Mouse (Mus musculus) brain, embryonic 18.5 days (tissue): ENCODE data around the gene Ccr4.

ENCODE experiments used
- DNase-seq: peaks from one replicate; pipeline ENCODE4 v3.0.0-alpha.2; 2012; ENCODE audit warnings: low read depth, low spot score

The Ccr4 gene

GRCm38 (mm10) chr9:114468701-114469100 lies 36.0 kb downstream of the Ccr4 start:
- no peak for DNase-seq

DNA sequence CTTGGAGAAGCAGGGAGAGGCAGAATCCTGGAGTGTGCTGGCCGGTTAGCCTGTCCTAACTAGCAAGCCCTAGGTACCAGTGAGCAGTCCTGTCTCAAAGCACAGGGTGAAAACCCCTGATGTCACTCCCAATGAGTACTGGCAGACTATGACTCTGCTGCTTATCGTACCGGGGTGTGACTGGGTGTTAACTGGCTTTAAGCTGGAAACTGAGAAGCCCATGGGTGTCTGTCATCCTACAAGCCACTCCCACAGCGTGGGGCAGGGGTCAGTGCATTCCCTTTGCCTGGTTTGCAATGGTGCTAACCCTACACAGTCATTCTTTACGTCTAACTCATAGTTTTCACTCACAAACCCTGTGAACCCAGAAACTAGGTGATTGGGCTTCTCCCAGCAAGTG lies 36.5 kb downstream of the Ccr4 start:
- no peak for DNase-seq

DNA sequence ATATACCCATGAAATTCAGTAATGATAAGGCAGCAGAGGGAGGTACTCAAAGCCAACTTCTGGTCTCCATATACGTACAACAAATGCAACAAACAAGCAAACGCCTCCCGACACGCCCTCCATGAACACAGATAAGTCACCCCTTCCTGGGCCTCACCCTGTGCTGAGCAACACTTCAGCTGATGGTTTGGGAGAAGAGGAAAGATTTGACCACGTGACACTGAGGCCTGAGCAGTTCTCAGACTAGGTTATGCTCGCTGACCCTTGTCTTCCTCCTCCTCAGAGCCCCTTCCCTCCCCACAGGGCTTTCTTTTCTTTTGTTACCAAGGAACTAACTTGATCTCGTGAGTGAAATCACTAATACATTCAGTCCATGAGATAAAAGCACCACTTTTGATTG lies 37.8 kb downstream of the Ccr4 start:
- DNase-seq = no peak

GRCm38 (mm10) chr9:114465442-114465841 lies 39.3 kb downstream of the Ccr4 start:
- no peak for DNase-seq

DNA sequence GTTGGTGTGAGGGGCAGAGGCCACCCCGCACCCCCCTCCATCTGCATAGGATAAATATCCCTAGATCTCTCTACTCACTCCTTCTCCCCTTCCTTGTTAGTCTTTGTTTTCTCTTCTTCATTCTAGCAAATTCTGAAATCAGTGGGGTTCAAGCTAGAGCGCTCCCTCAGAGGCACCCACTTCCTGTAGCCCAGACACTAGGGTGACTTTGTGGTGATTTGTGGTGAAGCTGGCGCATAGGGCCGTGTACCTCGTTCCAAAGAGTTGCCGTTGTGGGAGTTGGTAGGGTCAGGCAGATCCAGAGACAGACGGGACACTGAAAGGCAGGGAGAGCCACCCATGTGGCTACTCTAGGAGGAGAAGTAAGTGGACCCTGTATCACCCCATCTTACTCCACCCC lies 42.1 kb downstream of the Ccr4 start:
- no peak for DNase-seq

DNA sequence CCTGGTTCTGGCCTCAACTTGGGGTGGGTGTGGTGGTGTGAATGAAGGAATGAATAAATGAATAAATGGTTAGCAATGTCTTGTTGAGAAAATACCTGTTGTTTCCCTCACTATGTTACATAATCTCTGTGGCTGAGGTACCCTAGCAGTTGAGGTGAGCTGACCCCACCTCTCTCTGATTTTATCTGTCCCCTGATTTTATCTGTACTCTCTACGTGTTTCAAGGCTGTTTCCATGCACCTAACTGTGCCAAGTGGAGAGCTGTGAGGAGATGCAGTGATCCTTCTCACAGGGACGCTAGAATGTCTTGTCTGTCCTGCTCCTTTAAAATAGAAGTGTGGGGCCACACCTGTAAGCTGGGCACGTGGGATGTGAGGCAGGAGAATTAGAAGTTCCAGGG lies 46.3 kb downstream of the Ccr4 start:
- DNase-seq = no peak

- no peak for DNase-seq
These were observed 49.3 kb downstream of the Ccr4 start for GRCm38 (mm10) chr9:114455420-114455819.

DNA sequence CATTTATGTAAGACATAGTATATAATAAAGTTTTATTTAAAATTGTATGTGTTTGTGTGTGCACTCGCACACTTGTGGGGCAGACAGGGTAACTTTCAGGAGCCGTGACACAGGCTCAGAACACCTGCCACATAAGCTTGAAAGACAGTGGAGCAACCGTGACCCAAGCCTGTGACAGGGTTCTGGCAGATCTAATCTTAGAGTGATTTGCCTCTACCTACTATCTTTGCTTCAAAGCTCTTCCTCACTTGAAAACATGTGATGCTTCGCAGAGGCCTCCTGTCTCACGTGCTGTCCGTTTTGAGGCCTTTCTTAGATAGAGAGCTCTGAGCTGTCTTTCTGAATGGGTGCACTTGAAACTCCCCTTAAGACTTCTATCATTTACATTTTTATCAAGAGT lies 52.3 kb downstream of the Ccr4 start:
- DNase-seq = no peak

- no peak for DNase-seq
These were observed 53.1 kb downstream of the Ccr4 start for GRCm38 (mm10) chr9:114451615-114452014.

DNA sequence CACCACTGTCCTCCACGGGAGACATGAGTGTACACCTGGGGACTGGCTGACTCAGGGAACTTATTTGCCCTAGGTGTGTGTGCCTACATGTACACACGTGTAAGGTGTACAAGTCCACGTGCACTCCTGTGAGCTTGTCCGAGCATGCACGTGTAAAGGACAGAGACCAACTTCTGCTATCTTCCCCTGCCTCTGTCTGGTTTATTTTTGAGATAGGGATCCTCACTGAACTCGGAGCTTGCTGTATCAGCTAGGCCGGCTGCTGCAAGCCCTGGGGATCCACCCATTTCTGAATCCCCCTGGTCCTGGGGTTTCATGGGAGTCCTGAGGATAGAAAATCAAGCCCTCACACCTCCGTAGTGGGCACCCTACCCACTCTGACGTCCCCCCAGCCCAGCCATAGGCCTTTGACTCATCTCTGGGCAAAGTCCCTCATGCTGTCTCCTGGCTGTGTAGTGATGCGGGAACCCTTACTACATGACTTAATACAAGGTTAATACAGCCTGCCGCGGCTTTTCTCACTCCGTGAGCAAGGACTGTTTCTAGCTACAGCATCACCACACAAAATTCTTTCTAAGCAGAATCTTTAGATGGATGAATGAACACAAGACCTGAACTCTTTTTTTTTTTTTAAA lies 55.5 kb downstream of the Ccr4 start:
- no peak for DNase-seq

GRCm38 (mm10) chr9:114448700-114449099 lies 56.0 kb downstream of the Ccr4 start:
- DNase-seq = no peak

DNA sequence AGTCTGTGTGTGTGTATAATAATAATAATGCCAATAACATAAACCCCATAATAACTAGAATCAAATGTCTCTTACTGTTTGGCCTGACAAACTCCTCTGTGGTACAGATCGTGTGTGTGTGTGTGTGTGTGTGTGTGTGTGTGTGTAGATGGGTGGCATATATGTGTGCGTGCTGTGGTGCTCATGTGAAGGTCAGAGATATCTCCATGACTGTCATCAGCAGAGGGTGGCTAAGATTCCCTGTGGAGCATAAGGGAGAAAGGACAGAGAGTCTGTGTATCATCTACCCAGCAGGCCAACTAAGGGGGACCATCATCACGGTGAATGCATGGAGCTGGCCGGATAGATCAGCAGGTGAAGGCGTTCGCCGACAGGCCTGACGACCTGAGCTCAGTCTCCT lies 57.8 kb downstream of the Ccr4 start:
- DNase-seq = no peak

- no peak for DNase-seq
These were observed 61.4 kb downstream of the Ccr4 start for GRCm38 (mm10) chr9:114443351-114443750.

- no peak for DNase-seq
These were observed 61.8 kb downstream of the Ccr4 start for GRCm38 (mm10) chr9:114442893-114443292.

GRCm38 (mm10) chr9:114442225-114442624 lies 62.5 kb downstream of the Ccr4 start:
- DNase-seq = no peak

GRCm38 (mm10) chr9:114440548-114440947 lies 64.2 kb downstream of the Ccr4 start:
- no peak for DNase-seq
